Mouse (Mus musculus) E14TG2a.4 (cell line): ENCODE measurements around the gene Inpp5b.

Experiments used
- CTCF ChIP-seq: conservative IDR thresholded peaks from 2 replicates; pipeline ENCODE4 v1.5.1; 2014; ENCODE audit warnings: low read length
- NANOG ChIP-seq: IDR thresholded peaks from 2 replicates; pipeline ENCODE4 v1.6.1; 2014; ENCODE audit warnings: borderline replicate concordance, low read length, mixed read lengths
- POU5F1 ChIP-seq: IDR thresholded peaks from 2 replicates; pipeline ENCODE4 v1.6.1; 2014; ENCODE audit warnings: low read length, borderline replicate concordance

DNA sequence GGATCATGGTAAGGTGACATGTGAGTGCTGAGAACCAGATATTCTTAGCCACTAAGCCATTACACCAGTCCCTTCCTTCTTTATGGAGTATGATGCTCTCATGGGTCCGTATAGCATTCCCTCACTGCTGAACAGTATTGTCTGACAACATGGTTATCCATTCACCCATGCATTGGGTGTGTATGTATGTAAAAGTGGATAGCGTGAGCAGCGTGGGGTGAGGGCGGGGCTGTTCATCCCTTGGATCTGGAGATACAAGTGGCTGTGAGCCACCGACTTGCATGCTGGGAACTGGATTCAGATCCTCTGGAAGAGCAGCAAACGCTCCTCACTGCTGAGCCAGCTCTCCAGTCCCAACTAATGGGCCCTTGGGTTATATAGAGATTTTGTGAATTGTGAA, 29.0 kb upstream of the Inpp5b start:
- TF ChIP-seq CTCF, result no peak
- no peak for TF ChIP-seq POU5F1
- TF ChIP-seq NANOG, result no peak
